Mouse (Mus musculus) stomach, postnatal 0 days (tissue): ENCODE results near the gene Btbd8. TPM values are rescaled to one million over a fixed set of nuclear protein-coding genes. Genes with fewer than 3 reads are reported as not detected.
A peak's percentile ranks its signal among the peaks of the same experiment; 100 is the strongest.

Experiments used
- ATAC-seq: fragments of 200-750 bp; cut with Nextera tagmentation; 2 replicates; pipeline ENCODE4 v1.8.0; 2017; ENCODE audit not compliant: low FRiP score, low TSS enrichment
- DNase-seq: peaks from one replicate; pipeline ENCODE4 v3.0.0-alpha.2; 2016; ENCODE audit warnings: low spot score
- H3K27ac ChIP-seq: fragments of 300-500 bp; sonication (generic); replicated peaks from 2 replicates; pipeline ENCODE4 v1.5.1; 2014; ENCODE audit warnings: mild to moderate bottlenecking, control low read depth
- H3K27me3 ChIP-seq: fragments of 300-500 bp; sonication (generic); 2 replicates; pipeline ENCODE4 v1.6.1; 2014; ENCODE audit warnings: low read length; ENCODE audit not compliant: control insufficient read depth, insufficient read depth
- H3K36me3 ChIP-seq: fragments of 300-500 bp; sonication (generic); 2 replicates; pipeline ENCODE4 v1.6.1; 2014; ENCODE audit warnings: low read length, mixed read lengths; ENCODE audit not compliant: control insufficient read depth, insufficient read depth
- H3K4me1 ChIP-seq: fragments of 300-500 bp; sonication (generic); replicated peaks from 2 replicates; pipeline ENCODE4 v1.6.1; 2014; ENCODE audit warnings: antibody characterized with exemption; ENCODE audit not compliant: control insufficient read depth, insufficient read depth
- H3K4me2 ChIP-seq: fragments of 300-500 bp; sonication (generic); replicated peaks from 2 replicates; pipeline ENCODE4 v1.6.1; 2014; ENCODE audit warnings: low read depth, mild to moderate bottlenecking, control low read depth, moderate library complexity
- H3K4me3 ChIP-seq: fragments of 300-500 bp; sonication (generic); 2 replicates; pipeline ENCODE4 v1.5.1; 2014; ENCODE audit warnings: low read depth, low read length, control low read depth
- H3K9ac ChIP-seq: fragments of 300-500 bp; sonication (generic); 2 replicates; pipeline ENCODE4 v1.6.1; 2014; ENCODE audit warnings: mild to moderate bottlenecking, low read length, control low read depth, mixed read lengths
- H3K9me3 ChIP-seq: fragments of 300-500 bp; sonication (generic); 2 replicates; pipeline ENCODE4 v1.6.1; 2016; ENCODE audit warnings: low read length; ENCODE audit not compliant: control insufficient read depth
- CTCF ChIP-seq: IDR thresholded peaks from 2 replicates; pipeline ENCODE4 v1.5.1; 2016; ENCODE audit warnings: antibody characterized with exemption, low read depth, mild to moderate bottlenecking, moderate library complexity
- EP300 ChIP-seq: optimal IDR thresholded peaks from 2 replicates; pipeline ENCODE3; 2016; ENCODE audit warnings: antibody characterized with exemption
- WGBS: fragments of 180-500 bp; shearing (Covaris S2); extraction: QIAGEN DNeasy Blood & Tissue Kit; methylation state at CpG from one replicate; pipeline ENCODE4 v1.1.7; 2014; 5-methylcytosine and 5-hydroxymethylcytosine counted together
- polyA plus RNA-seq: library from polyadenylated mRNA; unstranded; fragments of >200 nt; fragmentation: Nextera tagmentation; extraction: Ambion mirVana; gene quantifications from 2 replicates; pipeline ENCODE4 v1.2.1, GENCODE M21; 2015

Gene Btbd8
- polyA plus RNA-seq, 1 experiment from 2014 or later, result 2.3 TPM

DNA sequence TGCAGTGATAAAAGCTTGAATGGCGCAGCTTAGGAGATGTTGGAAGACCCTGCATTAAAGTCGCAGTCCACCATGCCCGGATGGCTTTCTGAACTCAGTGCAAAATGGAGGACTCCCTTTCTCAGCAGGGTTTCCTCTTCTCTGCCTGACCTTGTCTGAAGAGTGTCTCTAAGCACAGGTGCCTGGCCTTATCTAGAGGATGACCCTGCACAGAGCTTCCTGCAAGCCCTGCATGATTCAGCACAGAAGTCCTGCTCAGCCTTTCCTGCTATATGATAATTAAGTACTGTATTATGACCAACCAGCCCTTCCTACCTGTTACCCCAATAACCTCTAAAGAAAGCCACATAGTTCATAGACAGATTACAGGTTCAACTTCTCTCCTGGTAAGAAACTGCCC is 77.7 kb downstream of the Btbd8 start:
- ATAC-seq (0 out of 2 replicates have a peak, but pooled peaks have one; percentile 32), DNase-seq (no peak)
- Histone ChIP-seq H3K4me3 (no peak overlapping the region), H3K9ac (no peak overlapping the region), H3K4me2 (no peak overlapping the region), H3K9me3 (no peaks in the 10 kb centered on the region), H3K27ac (no peak overlapping the region), H3K36me3 (no peaks in the 10 kb centered on the region), H3K4me1 (no peaks in the 10 kb centered on the region), H3K27me3 (no peaks in the 10 kb centered on the region)
- WGBS, result 89% methylated on average over 3 of the region's 3 CpGs
- TF ChIP-seq EP300 (no peak), CTCF (no peak)

DNA sequence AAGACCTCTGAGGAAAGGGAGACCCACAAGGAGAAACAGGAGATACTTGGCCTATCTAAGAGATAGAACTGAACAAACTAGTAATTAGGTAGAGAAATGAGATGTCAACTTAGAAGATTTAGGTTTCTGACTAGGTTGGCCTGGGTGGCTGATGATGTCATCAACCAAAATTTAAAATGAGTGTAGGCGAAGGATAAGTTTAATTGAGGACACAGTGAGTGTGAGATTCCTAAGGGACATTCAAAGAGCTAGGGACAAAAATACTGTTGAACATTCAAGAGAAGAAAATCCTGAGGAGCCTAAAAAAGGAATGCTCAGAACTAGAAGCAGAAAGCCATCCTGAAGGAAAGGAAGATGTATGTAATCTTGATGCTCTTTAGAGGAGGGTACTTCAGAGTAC is 78.3 kb downstream of the Btbd8 start:
- no peak for DNase-seq
- H3K4me1 ChIP-seq, result no peaks in the 10 kb centered on the region; the same call in 1 of the 2 replicates
- H3K4me2 ChIP-seq, result no peak overlapping the region
- H3K9me3 ChIP-seq, result no peaks in the 10 kb centered on the region
- TF ChIP-seq CTCF (no peak), EP300 (no peak)
- H3K27me3 ChIP-seq, result no peaks in the 10 kb centered on the region
- no peaks in the 10 kb centered on the region for H3K36me3 ChIP-seq
- no peak overlapping the region for H3K9ac ChIP-seq
- WGBS, result 95% methylated on average over 1 of the region's 1 CpGs
- H3K27ac ChIP-seq, result no peak overlapping the region
- H3K4me3 ChIP-seq, result no peak overlapping the region
- ATAC-seq, result no peak

GRCm38 (mm10) chr5:107518602-107519001 is 80.8 kb downstream of the Btbd8 start:
- no peaks in the 10 kb centered on the region; the same call in 1 of the 2 replicates for H3K4me1 ChIP-seq
- no peaks in the 10 kb centered on the region for H3K27me3 ChIP-seq
- no peak overlapping the region for H3K4me3 ChIP-seq
- no peak overlapping the region for H3K4me2 ChIP-seq
- no peaks in the 10 kb centered on the region for H3K9me3 ChIP-seq
- H3K36me3 ChIP-seq, result no peaks in the 10 kb centered on the region
- 79% methylated on average over 4 of the region's 4 CpGs for WGBS
- H3K9ac ChIP-seq, result no peak overlapping the region
- H3K27ac ChIP-seq, result no peak overlapping the region
- ATAC-seq, result no peak
- TF ChIP-seq CTCF, result no peak
- no peak for TF ChIP-seq EP300
- no peak for DNase-seq

DNA sequence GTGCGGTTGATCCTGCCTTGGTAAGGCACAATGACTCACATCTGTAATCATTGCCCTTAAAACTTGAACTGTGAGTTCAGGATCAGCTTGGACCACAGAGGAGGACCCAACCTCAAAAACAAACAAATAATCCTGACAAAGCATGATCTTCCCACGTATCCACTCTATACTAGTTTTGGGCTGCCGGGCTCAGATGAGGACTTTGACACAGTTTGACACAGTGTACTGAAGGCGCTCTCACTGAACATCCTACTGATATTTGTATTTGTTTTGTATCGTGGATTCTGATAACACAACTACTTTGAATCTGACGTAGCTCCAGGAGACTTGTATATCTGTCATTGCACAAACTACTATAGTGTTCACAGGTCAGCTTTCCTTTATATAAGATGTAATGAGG is 83.6 kb downstream of the Btbd8 start:
- no peaks in the 10 kb centered on the region for H3K36me3 ChIP-seq
- no peak overlapping the region for H3K9ac ChIP-seq
- no peaks in the 10 kb centered on the region for H3K27me3 ChIP-seq
- TF ChIP-seq CTCF (no peak), EP300 (no peak)
- H3K9me3 ChIP-seq, result no peaks in the 10 kb centered on the region
- no peak overlapping the region for H3K4me3 ChIP-seq
- DNase-seq (no peak), ATAC-seq (peak; percentile 93)
- H3K4me1 ChIP-seq, result no peaks in the 10 kb centered on the region; the same call in 1 of the 2 replicates
- H3K4me2 ChIP-seq, result no peak overlapping the region
- no peak overlapping the region for H3K27ac ChIP-seq
- 65% methylated on average over 6 of the region's 6 CpGs for WGBS

- ATAC-seq (peak; percentile 71; the same call in 1 of the 2 replicates), DNase-seq (no peak)
- Histone ChIP-seq H3K4me3 (no peak overlapping the region), H3K4me2 (0 out of 2 replicates have a peak overlapping the region, but pooled peaks have one; percentile 5), H3K36me3 (no peaks in the 10 kb centered on the region), H3K9ac (no peak overlapping the region), H3K27ac (no peak overlapping the region), H3K27me3 (no peaks in the 10 kb centered on the region), H3K9me3 (no peaks in the 10 kb centered on the region), H3K4me1 (no peaks in the 10 kb centered on the region; the same call in 1 of the 2 replicates)
- WGBS, result 61% methylated on average over 7 of the region's 7 CpGs
- TF ChIP-seq EP300, result no peak
- TF ChIP-seq CTCF, result no peak
These were observed 84.1 kb downstream of the Btbd8 start for GRCm38 (mm10) chr5:107521897-107522296.

GRCm38 (mm10) chr5:107524281-107524680 is 86.5 kb downstream of the Btbd8 start:
- H3K4me1 ChIP-seq, result no peaks in the 10 kb centered on the region; the same call in 1 of the 2 replicates
- no peak overlapping the region for H3K27ac ChIP-seq
- WGBS, result 76% methylated on average over 10 of the region's 10 CpGs
- H3K27me3 ChIP-seq, result no peaks in the 10 kb centered on the region
- DNase-seq (no peak), ATAC-seq (no peak)
- no peaks in the 10 kb centered on the region for H3K36me3 ChIP-seq
- H3K4me2 ChIP-seq, result no peak overlapping the region
- no peaks in the 10 kb centered on the region for H3K9me3 ChIP-seq
- H3K9ac ChIP-seq, result no peak overlapping the region
- no peak overlapping the region for H3K4me3 ChIP-seq
- TF ChIP-seq EP300 (no peak), CTCF (no peak)
